Mouse (Mus musculus) testis, adult 2 months (tissue): ENCODE results near the gene Zdhhc12. TPM values are rescaled to one million over a fixed set of nuclear protein-coding genes. Genes with fewer than 3 reads are reported as not detected.
A peak's percentile ranks its signal among the peaks of the same experiment; 100 is the strongest.

ENCODE experiments used
- H3K27ac ChIP-seq: fragments of 200-500 bp; 2 replicates; pipeline ENCODE4 v1.5.1; 2012; ENCODE audit warnings: low read depth, low read length; ENCODE audit not compliant: control insufficient read depth, insufficient read depth
- H3K27me3 ChIP-seq: fragments of 200-500 bp; 2 replicates; pipeline ENCODE4 v1.6.1; 2012; ENCODE audit warnings: mild to moderate bottlenecking, low read length, moderate library complexity; ENCODE audit not compliant: control insufficient read depth, insufficient read depth
- H3K36me3 ChIP-seq: fragments of 200-500 bp; 2 replicates; pipeline ENCODE4 v1.6.1; 2012; ENCODE audit warnings: mild to moderate bottlenecking, low read length; ENCODE audit not compliant: control insufficient read depth, insufficient read depth
- H3K4me1 ChIP-seq: fragments of 200-500 bp; 2 replicates; pipeline ENCODE4 v1.6.1; 2012; ENCODE audit warnings: low read length; ENCODE audit not compliant: control insufficient read depth, insufficient read depth
- H3K4me3 ChIP-seq: fragments of 200-500 bp; 2 replicates; pipeline ENCODE4 v1.5.1; 2012; ENCODE audit warnings: low read depth, mild to moderate bottlenecking, low read length, moderate library complexity, mixed read lengths; ENCODE audit not compliant: control insufficient read depth
- CTCF ChIP-seq: fragments of 200-500 bp; IDR thresholded peaks from 2 replicates; pipeline ENCODE4 v1.5.1; 2012; ENCODE audit warnings: low read depth, mild to moderate bottlenecking, inconsistent platforms, low read length, moderate library complexity; ENCODE audit not compliant: control insufficient read depth, insufficient read depth, insufficient replicate concordance
- POLR2A ChIP-seq: fragments of 200-500 bp; IDR thresholded peaks from 2 replicates; pipeline ENCODE4 v1.6.1; 2012; ENCODE audit warnings: low read depth, mild to moderate bottlenecking, inconsistent platforms, low read length, moderate library complexity; ENCODE audit not compliant: control insufficient read depth
- polyA plus RNA-seq: library from polyadenylated mRNA; depleted of rRNA; stranded (reverse); fragments of >200 nt; gene quantifications from 2 replicates; pipeline ENCODE4 v1.2.3, GENCODE M21; 2012; rRNA removed

Zdhhc12 gene
- polyA plus RNA-seq, 1 experiment: 156 TPM

DNA sequence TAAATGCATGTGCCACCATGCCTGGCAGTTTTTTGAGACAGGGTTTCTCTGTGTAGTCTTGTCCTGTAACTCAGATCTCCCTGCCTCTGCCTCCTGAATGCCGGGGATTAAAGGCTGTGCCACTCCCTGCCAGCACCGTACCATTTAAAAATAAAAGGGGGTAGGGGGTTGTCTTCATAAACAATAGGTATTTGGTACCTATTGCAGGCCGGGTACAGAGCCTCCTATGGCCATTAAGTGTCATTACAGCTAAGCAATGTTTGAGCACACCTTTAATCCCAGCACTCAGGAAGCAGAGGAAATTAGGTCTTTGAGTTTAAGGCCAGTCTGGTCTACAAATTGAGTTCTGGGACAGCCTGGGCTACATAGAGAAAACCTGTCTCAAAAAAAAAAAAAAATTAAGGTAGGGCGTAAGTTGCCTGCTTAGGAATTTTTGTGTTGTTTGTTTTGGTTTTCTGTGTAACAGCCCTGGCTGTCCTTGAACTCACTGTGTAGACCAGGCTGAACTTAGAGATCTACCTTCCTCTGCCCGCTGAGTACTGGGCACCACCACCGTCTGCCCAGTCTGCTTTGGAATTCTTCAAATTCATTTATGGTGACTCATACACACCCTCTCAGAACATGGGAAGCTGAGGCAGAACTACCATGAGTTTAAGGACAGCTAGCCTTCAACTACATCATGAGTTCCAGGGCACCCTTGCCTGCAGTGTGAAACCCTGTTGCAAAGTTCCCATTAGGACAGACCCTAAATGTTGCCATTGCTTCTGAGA is 41.3 kb downstream of the Zdhhc12 start:
- Histone ChIP-seq H3K4me1 (peaks cover 12% of the 10 kb centered on the region), H3K36me3 (no peaks in the 10 kb centered on the region), H3K27me3 (no peaks in the 10 kb centered on the region), H3K4me3 (no peak overlapping the region), H3K27ac (no peak overlapping the region)
- TF ChIP-seq CTCF (no peak), POLR2A (no peak)

DNA sequence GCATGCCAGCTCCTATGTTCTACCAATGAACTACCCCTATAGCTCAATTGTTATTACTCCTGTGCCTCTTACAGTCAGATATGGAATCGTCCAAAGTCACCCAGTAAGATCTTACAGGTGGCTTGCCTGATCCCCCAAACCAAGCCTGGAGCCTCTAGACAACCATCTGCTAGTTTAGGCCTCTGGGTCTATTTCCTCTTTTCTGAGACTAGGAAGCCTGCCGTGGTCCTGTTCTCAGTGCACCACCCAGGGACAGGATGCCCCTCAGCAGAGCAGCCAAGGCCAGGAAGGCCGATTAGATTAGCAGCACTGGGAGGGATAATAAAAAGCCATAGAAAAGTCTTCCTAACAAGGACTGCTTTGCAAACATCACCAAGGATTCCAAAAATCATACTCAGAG is 43.6 kb downstream of the Zdhhc12 start:
- Histone ChIP-seq H3K36me3 (no peaks in the 10 kb centered on the region), H3K27me3 (no peaks in the 10 kb centered on the region), H3K4me3 (no peak overlapping the region), H3K4me1 (peaks cover 8% of the 10 kb centered on the region), H3K27ac (peak overlapping the region; percentile 96)
- TF ChIP-seq CTCF: no peak
- TF ChIP-seq POLR2A: no peak

GRCm38 (mm10) chr2:30048699-30049388 is 44.6 kb downstream of the Zdhhc12 start, which contains the start of gene Wdr34:
Wdr34 (minus strand) TSS chr2:30048881.
- H3K4me1 ChIP-seq: peaks cover 8% of the 10 kb centered on the region
- peak within 1 kb of the TSS; percentile 96 for H3K27ac ChIP-seq
- no peaks in the 10 kb centered on the region for H3K36me3 ChIP-seq
- H3K27me3 ChIP-seq: no peaks in the 10 kb centered on the region
- peak within 1 kb of the TSS; percentile 90 for H3K4me3 ChIP-seq
- TF ChIP-seq CTCF (no peak), POLR2A (peak; percentile 70)

- peak overlapping the region; percentile 90 for H3K4me3 ChIP-seq
- no peaks in the 10 kb centered on the region for H3K27me3 ChIP-seq
- no peak for TF ChIP-seq CTCF
- H3K27ac ChIP-seq: peak overlapping the region; percentile 70
- H3K4me1 ChIP-seq: peaks cover 8% of the 10 kb centered on the region
- H3K36me3 ChIP-seq: no peaks in the 10 kb centered on the region
Measured at GRCm38 (mm10) chr2:30048101-30048501, 45.3 kb downstream of the Zdhhc12 start.

DNA sequence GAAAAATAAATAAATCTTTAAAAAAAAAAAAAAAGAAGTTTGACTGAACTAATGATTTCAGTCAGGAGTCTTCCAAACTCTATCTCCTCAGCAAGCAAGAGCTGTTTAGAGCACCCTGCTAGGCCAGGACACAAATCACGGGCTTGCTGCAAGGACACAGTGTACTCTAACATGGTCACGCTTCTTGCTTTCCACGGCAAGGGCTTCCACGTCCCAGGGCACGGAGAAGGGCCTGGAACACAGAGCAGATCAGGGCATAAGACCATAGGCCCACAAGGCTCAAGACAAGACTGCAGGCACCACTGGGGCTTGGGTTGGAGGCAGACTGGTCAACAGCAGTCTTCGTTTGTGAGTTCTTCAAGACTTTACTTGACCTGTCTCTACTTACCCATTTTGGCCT is 46.3 kb downstream of the Zdhhc12 start:
- Histone ChIP-seq H3K27me3 (no peaks in the 10 kb centered on the region), H3K36me3 (no peaks in the 10 kb centered on the region), H3K4me3 (peak overlapping the region; percentile 90), H3K27ac (no peak overlapping the region), H3K4me1 (peaks cover 8% of the 10 kb centered on the region)
- TF ChIP-seq POLR2A (peak; percentile 11; the same call in 1 of the 2 replicates), CTCF (no peak)

DNA sequence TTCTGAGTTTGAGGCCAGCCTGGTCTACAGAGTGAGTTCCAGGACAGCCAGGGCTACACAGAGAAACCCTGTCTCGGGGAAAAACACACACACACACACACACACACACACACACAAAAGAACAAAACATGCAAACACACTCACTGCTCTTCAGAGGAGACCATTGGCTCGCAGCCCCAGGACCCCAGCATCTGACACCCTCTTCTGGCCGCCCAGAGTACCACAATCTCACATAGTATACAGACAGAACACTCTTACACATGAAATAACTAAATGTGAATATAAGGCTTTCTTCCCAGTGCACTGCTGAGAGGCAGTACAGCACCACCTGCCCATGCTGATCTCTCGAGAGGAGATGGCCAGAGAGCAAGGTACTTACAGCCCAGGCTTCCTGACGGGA is 48.9 kb downstream of the Zdhhc12 start:
- Histone ChIP-seq H3K4me3 (no peak overlapping the region), H3K36me3 (no peaks in the 10 kb centered on the region), H3K27ac (no peak overlapping the region), H3K4me1 (peaks cover 4% of the 10 kb centered on the region), H3K27me3 (no peaks in the 10 kb centered on the region)
- TF ChIP-seq POLR2A: no peak
- no peak for TF ChIP-seq CTCF

DNA sequence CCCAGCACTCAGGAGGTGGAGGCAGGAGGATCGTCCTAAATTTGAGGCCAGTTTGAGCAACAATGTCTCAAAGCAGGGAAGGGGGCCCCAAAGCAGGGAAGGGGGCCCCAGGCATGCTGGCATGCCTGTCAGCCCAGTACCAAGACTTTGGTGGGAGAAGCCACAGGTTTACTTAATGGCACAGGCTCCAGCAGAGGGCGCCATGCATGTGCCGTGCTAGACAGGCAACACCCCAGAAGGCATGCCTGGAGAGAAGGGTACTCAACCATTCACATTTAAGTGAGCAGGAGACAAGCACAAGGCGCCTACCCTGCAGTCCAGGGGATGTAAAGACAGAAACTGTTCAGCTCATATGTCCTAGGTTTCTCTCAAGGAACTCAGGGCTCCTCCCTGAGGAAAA is 51.0 kb downstream of the Zdhhc12 start:
- Histone ChIP-seq H3K4me1 (peaks cover 2% of the 10 kb centered on the region), H3K36me3 (no peaks in the 10 kb centered on the region), H3K27ac (no peak overlapping the region), H3K27me3 (no peaks in the 10 kb centered on the region), H3K4me3 (no peak overlapping the region)
- TF ChIP-seq CTCF (peak; percentile 68; the same call in 1 of the 2 replicates), POLR2A (no peak)

Other genes with a start within 250 kb of the Zdhhc12 start
- gene Cercam, start 224.5 kb downstream of the Zdhhc12 start, polyA plus RNA-seq: 8.9 and 10.1 TPM in 2 replicates
- gene Odf2, start 204.4 kb downstream of the Zdhhc12 start, polyA plus RNA-seq: 1,873 and 2,193 TPM in 2 replicates
- 31.4 and 36.0 TPM in 2 replicates for gene Gle1, start 158.2 kb downstream of the Zdhhc12 start, polyA plus RNA-seq
- 112 and 117 TPM in 2 replicates for gene Sptan1, start 128.1 kb downstream of the Zdhhc12 start, polyA plus RNA-seq
- 77.0 and 84.3 TPM in 2 replicates for gene Wdr34, start 44.8 kb downstream of the Zdhhc12 start, polyA plus RNA-seq
- gene Set, start 36.3 kb downstream of the Zdhhc12 start, polyA plus RNA-seq: 32.7 and 38.9 TPM in 2 replicates
- 5.8 and 6.0 TPM in 2 replicates for gene Pkn3, start 16.0 kb downstream of the Zdhhc12 start, polyA plus RNA-seq
- gene Zer1, start 30.9 kb upstream of the Zdhhc12 start, polyA plus RNA-seq: 62.3 and 62.4 TPM in 2 replicates
- gene Tbc1d13, start 40.1 kb upstream of the Zdhhc12 start, polyA plus RNA-seq: 24.4 and 26.2 TPM in 2 replicates
- gene Endog, start 77.8 kb upstream of the Zdhhc12 start, polyA plus RNA-seq: 2.4 and 2.9 TPM in 2 replicates
- 149 and 160 TPM in 2 replicates for gene Spout1, start 84.8 kb upstream of the Zdhhc12 start, polyA plus RNA-seq
- gene Kyat1, start 112.2 kb upstream of the Zdhhc12 start, polyA plus RNA-seq: 16.0 and 16.4 TPM in 2 replicates
- gene Lrrc8a, start 144.1 kb upstream of the Zdhhc12 start, polyA plus RNA-seq: 8.8 TPM in 2 replicates
- 0.76 and 0.98 TPM in 2 replicates for gene Gm28035, start 146.9 kb upstream of the Zdhhc12 start, polyA plus RNA-seq
- 1.8 and 3.0 TPM in 2 replicates for gene Phyhd1, start 172.6 kb upstream of the Zdhhc12 start, polyA plus RNA-seq
- not detected in 2 replicates for gene Gm28038, start 187.4 kb upstream of the Zdhhc12 start, polyA plus RNA-seq
- gene Dolk, start 192.7 kb upstream of the Zdhhc12 start, polyA plus RNA-seq: 6.2 and 6.6 TPM in 2 replicates
- 125 and 135 TPM in 2 replicates for gene Nup188, start 192.7 kb upstream of the Zdhhc12 start, polyA plus RNA-seq